Mouse (Mus musculus): ENCODE measurements around the gene Iqschfp. TPM values are rescaled to one million over a fixed set of nuclear protein-coding genes. Genes with fewer than 3 reads are reported as not detected.

Gene Iqschfp
- total and polyA plus RNA-seq, 2 experiments from 2014 or later = 2.7 to 5.6 TPM

DNA sequence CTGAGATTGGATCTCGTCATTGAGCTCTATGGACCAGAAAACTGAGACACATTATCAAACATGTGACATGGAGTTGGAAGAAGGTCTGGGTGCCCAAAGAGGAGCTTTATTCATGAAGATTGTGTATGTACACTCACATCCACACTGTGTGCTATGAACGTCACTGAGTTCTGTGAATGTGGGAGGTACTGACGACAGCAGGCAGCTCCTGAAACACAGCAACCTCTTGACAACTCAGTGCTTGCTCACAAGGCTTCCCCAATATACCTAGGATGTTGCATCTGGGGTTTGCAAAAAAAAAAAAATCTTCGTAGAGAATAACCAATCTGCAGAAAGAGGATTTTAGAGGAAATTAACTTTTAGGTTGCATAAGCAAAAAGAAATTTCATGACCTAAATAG is 31.1 kb downstream of the Iqschfp start:
- Histone ChIP-seq H3K4me2 (ENCODE audit: low read depth, low read length) (no peak overlapping the region), H3K4me3 (ENCODE audit: low read length) (no peak overlapping the region), H3K4me1 (ENCODE audit: insufficient read depth, low read length) (no peaks in the 10 kb centered on the region), H3K27me3 (ENCODE audit: insufficient read depth, low read length) (no peaks in the 10 kb centered on the region), H3K9ac (replicated peaks; ENCODE audit: low read length) (no peak overlapping the region), H3K27ac (no peak overlapping the region), H3K36me3 (ENCODE audit: insufficient read depth, low read length) (no peaks in the 10 kb centered on the region), H3K9me3 (ENCODE audit: low read length) (no peaks in the 10 kb centered on the region)
- DNase-seq (ENCODE audit: low spot score) (no peak), ATAC-seq (no peak)
- TF ChIP-seq CTCF (IDR thresholded peaks at IDR 0.05; ENCODE audit: low read depth) = no peak
- WGBS = 74% methylated on average over 4 of the region's 4 CpGs

DNA sequence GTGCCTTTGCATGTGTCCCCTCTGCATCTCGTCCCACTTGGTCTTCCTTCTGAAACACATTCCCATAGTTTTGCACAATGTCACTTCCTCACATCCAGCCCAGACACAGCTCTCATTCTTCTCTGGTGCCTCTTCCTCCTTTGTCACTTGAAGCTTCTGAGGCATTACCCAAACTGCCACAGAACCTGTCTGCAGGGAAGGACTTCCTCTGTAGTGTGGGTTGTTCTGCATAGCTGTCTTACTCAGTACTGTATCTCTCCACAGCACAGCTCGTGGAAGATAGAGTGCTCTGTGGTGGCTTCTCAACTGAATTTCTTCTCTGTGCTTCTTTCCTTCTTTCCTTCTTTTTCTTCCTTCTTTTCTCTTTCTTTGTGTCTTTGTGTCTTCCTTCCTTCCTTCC is 33.4 kb downstream of the Iqschfp start:
- H3K27me3 ChIP-seq (ENCODE audit: insufficient read depth, low read length) = no peaks in the 10 kb centered on the region
- no peaks in the 10 kb centered on the region for H3K4me1 ChIP-seq (ENCODE audit: insufficient read depth, low read length)
- H3K27ac ChIP-seq = no peak overlapping the region
- no peaks in the 10 kb centered on the region for H3K36me3 ChIP-seq (ENCODE audit: insufficient read depth, low read length)
- DNase-seq (ENCODE audit: low spot score) = no peak
- TF ChIP-seq CTCF (IDR thresholded peaks at IDR 0.05; ENCODE audit: low read depth) = no peak
- 87% methylated on average over 2 of the region's 2 CpGs for WGBS
- no peak overlapping the region for H3K4me3 ChIP-seq (ENCODE audit: low read length)
- no peak overlapping the region for H3K4me2 ChIP-seq (ENCODE audit: low read depth, low read length)
- no peak overlapping the region for H3K9ac ChIP-seq (replicated peaks; ENCODE audit: low read length)
- ATAC-seq = no peak
- H3K9me3 ChIP-seq (ENCODE audit: low read length) = no peaks in the 10 kb centered on the region

DNA sequence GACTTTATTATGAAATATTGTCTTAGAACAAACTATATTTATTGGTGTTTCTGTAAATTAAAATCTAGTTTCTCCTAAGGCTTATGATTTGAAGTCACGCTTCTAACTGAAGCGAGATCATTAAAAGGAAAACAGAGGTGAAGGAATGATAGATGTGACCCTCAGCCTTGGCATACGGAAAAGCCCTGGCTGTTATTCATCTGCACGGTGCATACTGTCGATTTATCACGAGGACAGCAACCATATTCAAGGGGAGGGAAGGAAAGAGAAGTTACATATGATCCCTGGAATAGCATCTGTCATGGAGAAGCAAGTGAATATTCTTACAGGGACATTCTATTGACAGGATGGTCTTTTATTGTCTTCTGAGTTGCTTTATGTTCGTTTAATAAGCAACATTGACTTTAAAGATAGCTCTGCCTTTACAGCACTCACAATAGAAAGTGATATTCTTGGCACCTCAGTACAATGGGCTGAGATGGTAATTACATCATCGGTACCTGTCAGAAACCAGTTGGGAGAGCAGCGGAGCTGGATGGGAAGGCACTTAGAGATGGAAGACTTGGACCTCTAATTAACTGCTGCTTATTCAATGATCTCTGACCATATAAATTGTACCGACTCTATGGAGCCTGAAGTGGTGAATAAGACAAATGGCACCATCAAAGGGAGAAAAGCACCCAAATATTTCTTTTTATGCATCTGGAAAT is 38.5 kb downstream of the Iqschfp start:
- no peak overlapping the region for H3K4me3 ChIP-seq (ENCODE audit: low read length)
- no peaks in the 10 kb centered on the region for H3K4me1 ChIP-seq (ENCODE audit: insufficient read depth, low read length)
- no peak overlapping the region for H3K27ac ChIP-seq
- no peaks in the 10 kb centered on the region for H3K27me3 ChIP-seq (ENCODE audit: insufficient read depth, low read length)
- WGBS = 73% methylated on average over 10 of the region's 10 CpGs
- ATAC-seq (no peak), DNase-seq (ENCODE audit: low spot score) (no peak)
- no peaks in the 10 kb centered on the region for H3K9me3 ChIP-seq (ENCODE audit: low read length)
- no peak overlapping the region for H3K9ac ChIP-seq (replicated peaks; ENCODE audit: low read length)
- TF ChIP-seq CTCF (IDR thresholded peaks at IDR 0.05; ENCODE audit: low read depth) = no peak
- no peaks in the 10 kb centered on the region for H3K36me3 ChIP-seq (ENCODE audit: insufficient read depth, low read length)
- no peak overlapping the region for H3K4me2 ChIP-seq (ENCODE audit: low read depth, low read length)

DNA sequence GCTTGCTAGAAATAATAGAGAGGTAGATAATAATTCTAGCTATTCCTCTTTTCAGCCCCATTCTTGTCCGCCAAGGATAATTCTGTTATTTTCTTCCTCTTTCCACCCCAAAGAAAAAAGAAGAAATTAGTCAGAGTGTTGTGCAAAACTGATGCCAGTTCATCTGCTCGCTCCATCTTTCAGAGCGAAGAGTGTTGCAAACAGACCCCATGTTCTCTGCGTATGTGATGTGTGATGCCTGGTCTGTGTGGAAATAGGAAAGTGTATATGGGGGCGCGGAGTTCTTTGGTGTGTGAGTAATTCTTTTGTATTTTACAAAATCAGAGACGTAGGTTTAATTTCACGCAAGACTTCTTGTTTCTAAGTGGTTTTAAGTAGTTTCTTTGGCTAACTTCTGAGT is 39.1 kb downstream of the Iqschfp start:
- no peaks in the 10 kb centered on the region for H3K27me3 ChIP-seq (ENCODE audit: insufficient read depth, low read length)
- no peak overlapping the region for H3K4me3 ChIP-seq (ENCODE audit: low read length)
- H3K4me2 ChIP-seq (ENCODE audit: low read depth, low read length) = no peak overlapping the region
- no peak for ATAC-seq
- 75% methylated on average over 8 of the region's 8 CpGs for WGBS
- H3K27ac ChIP-seq = no peak overlapping the region
- H3K9ac ChIP-seq (replicated peaks; ENCODE audit: low read length) = no peak overlapping the region
- TF ChIP-seq CTCF (IDR thresholded peaks at IDR 0.05; ENCODE audit: low read depth) = no peak
- no peaks in the 10 kb centered on the region for H3K4me1 ChIP-seq (ENCODE audit: insufficient read depth, low read length)
- no peak for DNase-seq (ENCODE audit: low spot score)
- no peaks in the 10 kb centered on the region for H3K36me3 ChIP-seq (ENCODE audit: insufficient read depth, low read length)
- H3K9me3 ChIP-seq (ENCODE audit: low read length) = no peaks in the 10 kb centered on the region

DNA sequence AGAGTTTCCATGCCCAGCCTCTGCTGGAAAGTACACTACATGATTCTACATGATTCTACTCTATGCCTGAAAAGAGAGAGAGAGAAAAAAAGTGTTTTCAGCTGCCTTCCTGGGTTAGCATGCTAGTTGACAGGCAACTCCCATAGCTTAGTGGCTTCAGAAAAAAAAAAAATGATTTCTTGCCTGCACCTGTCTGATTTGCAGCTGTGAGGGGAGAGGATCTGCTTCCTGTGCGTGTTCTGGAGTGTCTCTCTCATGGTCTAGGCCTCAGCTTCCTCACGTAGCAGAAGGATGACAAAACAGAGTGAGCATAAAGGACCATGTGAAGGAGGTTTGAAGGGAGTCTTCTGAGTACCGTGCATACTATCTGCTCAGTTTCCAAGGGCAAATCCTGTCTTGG is 39.9 kb downstream of the Iqschfp start:
- H3K4me2 ChIP-seq (ENCODE audit: low read depth, low read length) = no peak overlapping the region
- no peak overlapping the region for H3K9ac ChIP-seq (replicated peaks; ENCODE audit: low read length)
- no peaks in the 10 kb centered on the region for H3K4me1 ChIP-seq (ENCODE audit: insufficient read depth, low read length)
- H3K4me3 ChIP-seq (ENCODE audit: low read length) = no peak overlapping the region
- ATAC-seq (no peak), DNase-seq (ENCODE audit: low spot score) (no peak)
- H3K27ac ChIP-seq = no peak overlapping the region
- no peaks in the 10 kb centered on the region for H3K9me3 ChIP-seq (ENCODE audit: low read length)
- TF ChIP-seq CTCF (IDR thresholded peaks at IDR 0.05; ENCODE audit: low read depth) = no peak
- WGBS = 79% methylated on average over 3 of the region's 3 CpGs
- no peaks in the 10 kb centered on the region for H3K27me3 ChIP-seq (ENCODE audit: insufficient read depth, low read length)
- H3K36me3 ChIP-seq (ENCODE audit: insufficient read depth, low read length) = no peaks in the 10 kb centered on the region

DNA sequence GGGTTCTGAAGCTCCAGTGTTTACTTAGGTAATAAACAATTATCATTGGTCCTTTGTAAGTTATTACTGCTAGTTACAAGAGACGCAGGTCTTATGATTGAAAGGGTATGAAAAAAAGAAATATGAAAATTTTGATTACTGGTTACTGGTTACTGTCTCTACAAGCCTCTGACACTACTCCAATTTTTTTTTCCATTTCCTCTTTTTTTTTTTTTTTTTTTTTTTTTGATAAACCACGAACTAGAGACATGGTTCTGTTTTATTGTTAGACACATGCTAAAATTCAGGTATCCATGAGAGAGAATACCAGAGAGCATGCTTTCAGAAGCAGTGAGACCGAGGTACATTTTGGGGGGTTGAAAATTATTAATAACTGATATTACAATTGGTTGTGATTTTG is 43.8 kb downstream of the Iqschfp start:
- no peak for TF ChIP-seq CTCF (IDR thresholded peaks at IDR 0.05; ENCODE audit: low read depth)
- Histone ChIP-seq H3K9me3 (ENCODE audit: low read length) (no peaks in the 10 kb centered on the region), H3K4me3 (ENCODE audit: low read length) (no peak overlapping the region), H3K27ac (no peak overlapping the region), H3K4me2 (ENCODE audit: low read depth, low read length) (no peak overlapping the region), H3K4me1 (ENCODE audit: insufficient read depth, low read length) (no peaks in the 10 kb centered on the region), H3K9ac (replicated peaks; ENCODE audit: low read length) (no peak overlapping the region), H3K27me3 (ENCODE audit: insufficient read depth, low read length) (no peaks in the 10 kb centered on the region), H3K36me3 (ENCODE audit: insufficient read depth, low read length) (no peaks in the 10 kb centered on the region)
- ATAC-seq (no peak), DNase-seq (ENCODE audit: low spot score) (no peak)
- WGBS = 84% methylated on average over 3 of the region's 3 CpGs

DNA sequence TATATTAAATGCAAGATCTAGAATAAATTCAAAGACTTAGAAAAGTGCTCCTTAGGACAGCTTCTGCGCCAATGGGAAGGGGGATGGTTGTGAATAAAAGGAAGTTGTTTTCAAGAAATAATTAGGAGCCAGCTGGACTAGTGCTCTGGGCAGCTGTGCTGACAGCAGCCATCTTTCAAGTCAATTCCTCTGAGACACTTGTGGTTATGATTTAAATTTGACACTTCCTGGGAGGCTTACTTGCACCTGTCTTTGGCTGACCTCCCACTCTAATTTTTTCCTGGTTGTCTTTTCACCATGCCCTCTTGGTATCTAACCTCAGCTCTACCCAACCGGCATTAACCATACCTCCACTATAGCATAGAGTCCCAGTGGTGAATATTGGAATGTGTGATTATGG is 55.0 kb downstream of the Iqschfp start:
- H3K27ac ChIP-seq = no peak overlapping the region
- no peak for TF ChIP-seq CTCF (IDR thresholded peaks at IDR 0.05; ENCODE audit: low read depth)
- no peak overlapping the region for H3K9ac ChIP-seq (replicated peaks; ENCODE audit: low read length)
- no peaks in the 10 kb centered on the region for H3K4me1 ChIP-seq (ENCODE audit: insufficient read depth, low read length)
- no peak for ATAC-seq
- no peaks in the 10 kb centered on the region for H3K27me3 ChIP-seq (ENCODE audit: insufficient read depth, low read length)
- DNase-seq (ENCODE audit: low spot score) = no peak
- WGBS = 81% methylated on average over 2 of the region's 2 CpGs
- H3K4me3 ChIP-seq (ENCODE audit: low read length) = no peak overlapping the region
- no peak overlapping the region for H3K4me2 ChIP-seq (ENCODE audit: low read depth, low read length)
- H3K9me3 ChIP-seq (ENCODE audit: low read length) = no peaks in the 10 kb centered on the region
- H3K36me3 ChIP-seq (ENCODE audit: insufficient read depth, low read length) = no peaks in the 10 kb centered on the region
